Mouse (Mus musculus) liver, adult 2 months (tissue): ENCODE results near the gene Hmcn2.

Experiments used
- CTCF ChIP-seq: fragments of 200-500 bp; IDR thresholded peaks from 2 replicates; pipeline ENCODE4 v1.5.1; 2011; ENCODE audit warnings: low read depth, low read length, control low read depth
- POLR2A ChIP-seq: fragments of 200-500 bp; IDR thresholded peaks from 2 replicates; pipeline ENCODE4 v1.6.1; 2011; ENCODE audit warnings: low read length, control low read depth; ENCODE audit not compliant: insufficient read depth; ENCODE audit errors: extremely low read depth

DNA sequence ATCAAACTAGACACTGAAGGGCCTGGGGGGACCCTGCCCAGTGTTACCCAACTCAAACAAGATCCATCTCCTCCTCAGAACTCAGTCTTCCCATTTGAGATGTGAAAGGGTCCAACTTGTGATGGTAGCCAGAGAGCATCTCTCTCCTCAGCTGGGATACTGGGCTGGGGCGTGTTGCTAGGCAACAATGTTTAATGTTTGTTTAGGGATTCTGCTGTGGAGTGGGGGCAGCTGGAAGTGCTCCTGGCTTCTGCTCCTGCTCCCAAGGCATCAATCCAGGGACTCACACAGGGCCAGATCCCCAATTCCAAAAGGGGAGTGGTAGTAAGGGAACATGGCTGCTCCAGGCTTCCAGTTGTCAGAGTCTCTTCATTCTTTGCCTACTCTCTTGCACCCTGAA lies 60.2 kb downstream of the Hmcn2 start:
- TF ChIP-seq CTCF, result no peak
- TF ChIP-seq POLR2A, result no peak
